Mouse (Mus musculus) MEL (cell line): Measurements from ENCODE around the gene Engase. TPM values are rescaled to one million over a fixed set of nuclear protein-coding genes. Genes with fewer than 3 reads are reported as not detected.

ENCODE experiments used
- DNase-seq: peaks from one replicate; pipeline ENCODE4 v3.0.0; 2011; ENCODE audit warnings: low read depth, low spot score
- H3K27ac ChIP-seq: 2 replicates; pipeline ENCODE4 v1.5.1; 2012; ENCODE audit warnings: low read depth, mild to moderate bottlenecking, control low read depth, low read length, moderate library complexity; ENCODE audit not compliant: control insufficient read depth
- H3K27me3 ChIP-seq, 2 experiments: fragments of 150-350 bp in 1 of 2; sonication (generic) in 1 of 2; 2 replicates each; pipeline ENCODE4 v1.6.1; 2012; ENCODE audit warnings: low read length in 2 of 2, mild to moderate bottlenecking in 2 of 2, improper control_type of control experiment in 1 of 2, moderate library complexity in 1 of 2; ENCODE audit not compliant: insufficient read depth in 2 of 2, control insufficient read depth in 1 of 2
- H3K36me3 ChIP-seq, 2 experiments: 2 replicates each; pipeline ENCODE4 v1.6.1; 2012 to 2014; ENCODE audit warnings: low read length in 2 of 2, improper control_type of control experiment in 1 of 2, inconsistent platforms in 1 of 2, mild to moderate bottlenecking in 1 of 2; ENCODE audit not compliant: insufficient read depth in 2 of 2, control insufficient read depth in 1 of 2
- H3K4me1 ChIP-seq, 2 experiments: fragments of 150-350 bp in 1 of 2; sonication (generic) in 1 of 2; 2 replicates each; pipeline ENCODE4 v1.6.1; 2012; ENCODE audit warnings: low read length in 2 of 2, improper control_type of control experiment in 1 of 2, mild to moderate bottlenecking in 1 of 2; ENCODE audit not compliant: insufficient read depth in 2 of 2, control insufficient read depth in 1 of 2
- H3K4me3 ChIP-seq, 2 experiments: fragments of 150-350 bp in 1 of 2; sonication (generic) in 1 of 2; 2 replicates each; pipeline ENCODE4 v1.5.1; 2012; ENCODE audit warnings: low read depth in 2 of 2, low read length in 2 of 2, mild to moderate bottlenecking in 2 of 2, moderate library complexity in 2 of 2, control low read depth in 1 of 2, improper control_type of control experiment in 1 of 2; ENCODE audit not compliant: control insufficient read depth in 1 of 2, insufficient read depth in 1 of 2
- H3K79me2 ChIP-seq: 2 replicates; pipeline ENCODE4 v1.6.1; 2012; ENCODE audit warnings: mild to moderate bottlenecking, low read length, moderate library complexity; ENCODE audit not compliant: control insufficient read depth, poor library complexity, insufficient read depth
- H3K9ac ChIP-seq: 2 replicates; pipeline ENCODE4 v1.6.1; 2012; ENCODE audit warnings: low read depth, mild to moderate bottlenecking, control low read depth, low read length, moderate library complexity; ENCODE audit not compliant: control insufficient read depth, poor library complexity, severe bottlenecking
- H3K9me3 ChIP-seq: fragments of 150-350 bp; sonication (generic); replicated peaks from 2 replicates; pipeline ENCODE4 v1.6.1; 2012; ENCODE audit warnings: mild to moderate bottlenecking, low read length, improper control_type of control experiment, moderate library complexity; ENCODE audit not compliant: insufficient read depth
- CTCF ChIP-seq, 3 experiments: IDR thresholded peaks in 2 of 3; conservative IDR thresholded peaks in 1 of 3; 2 replicates each; pipeline ENCODE4 v1.5.1; 2011 to 2012; ENCODE audit warnings: low read length in 3 of 3, low read depth in 2 of 3, mild to moderate bottlenecking in 2 of 3, improper control_type of control experiment in 1 of 3, inconsistent platforms in 1 of 3, mixed read lengths in 1 of 3, moderate library complexity in 1 of 3; ENCODE audit not compliant: control insufficient read depth in 1 of 3, insufficient read depth in 1 of 3, poor library complexity in 1 of 3, severe bottlenecking in 1 of 3
- E2F4 ChIP-seq: IDR thresholded peaks from 2 replicates; pipeline ENCODE4 v1.6.1; 2011; ENCODE audit warnings: low read depth, low read length, improper control_type of control experiment, borderline replicate concordance
- ELF1 ChIP-seq: IDR thresholded peaks from 2 replicates; pipeline ENCODE4 v1.6.1; 2014; ENCODE audit warnings: low read depth, mild to moderate bottlenecking, inconsistent platforms, low read length, improper control_type of control experiment, moderate library complexity
- ETS1 ChIP-seq: IDR thresholded peaks from 2 replicates; pipeline ENCODE4 v1.6.1; 2012; ENCODE audit warnings: low read depth, mild to moderate bottlenecking, inconsistent platforms, low read length, improper control_type of control experiment, moderate library complexity
- HCFC1 ChIP-seq: IDR thresholded peaks from 2 replicates; pipeline ENCODE4 v1.6.1; 2012; ENCODE audit warnings: low read depth, mild to moderate bottlenecking, inconsistent platforms, low read length, improper control_type of control experiment, moderate library complexity
- JUND ChIP-seq: IDR thresholded peaks from 2 replicates; pipeline ENCODE4 v1.6.1; 2011; ENCODE audit warnings: low read depth, mild to moderate bottlenecking, improper control_type of control experiment, low read length
- KAT2A ChIP-seq: conservative IDR thresholded peaks from 2 replicates; pipeline ENCODE4 v1.6.1; 2012; ENCODE audit warnings: low read depth, low read length, improper control_type of control experiment, inconsistent platforms
- MAFK ChIP-seq: IDR thresholded peaks from 2 replicates; pipeline ENCODE4 v1.6.1; 2011; ENCODE audit warnings: low read depth, mild to moderate bottlenecking, low read length, improper control_type of control experiment, borderline replicate concordance
- MEF2A ChIP-seq: IDR thresholded peaks from 2 replicates; pipeline ENCODE4 v1.6.1; 2014; ENCODE audit warnings: low read depth, mild to moderate bottlenecking, inconsistent platforms, low read length, improper control_type of control experiment; ENCODE audit not compliant: poor library complexity, insufficient replicate concordance, severe bottlenecking; ENCODE audit errors: extremely low read depth
- MYB ChIP-seq: IDR thresholded peaks from 2 replicates; pipeline ENCODE4 v1.6.1; 2011; ENCODE audit warnings: mild to moderate bottlenecking, low read depth, low read length, improper control_type of control experiment
- MYC ChIP-seq: IDR thresholded peaks from 2 replicates; pipeline ENCODE4 v1.6.1; 2011; ENCODE audit warnings: low read depth, mild to moderate bottlenecking, low read length, improper control_type of control experiment, moderate library complexity
- POLR2A ChIP-seq, 2 experiments: IDR thresholded peaks; 2 replicates each; pipeline ENCODE4 v1.6.1; 2011 to 2012; ENCODE audit warnings: low read length in 2 of 2, mild to moderate bottlenecking in 2 of 2, control low read depth in 1 of 2, improper control_type of control experiment in 1 of 2, low read depth in 1 of 2, moderate library complexity in 1 of 2; ENCODE audit not compliant: control insufficient read depth in 1 of 2, insufficient read depth in 1 of 2, poor library complexity in 1 of 2
- RAD21 ChIP-seq: IDR thresholded peaks from 2 replicates; pipeline ENCODE4 v1.6.1; 2011; ENCODE audit warnings: mild to moderate bottlenecking, low read depth, low read length, improper control_type of control experiment
- RCOR1 ChIP-seq: IDR thresholded peaks from 2 replicates; pipeline ENCODE4 v1.6.1; 2012; ENCODE audit warnings: low read depth, mild to moderate bottlenecking, inconsistent platforms, low read length, improper control_type of control experiment
- USF1 ChIP-seq: IDR thresholded peaks from 2 replicates; pipeline ENCODE4 v1.6.1; 2014; ENCODE audit warnings: low read depth, mild to moderate bottlenecking, inconsistent platforms, low read length, improper control_type of control experiment, moderate library complexity
- USF2 ChIP-seq, 2 experiments: IDR thresholded peaks; 2 replicates each; pipeline ENCODE4 v1.6.1; 2011 to 2012; ENCODE audit warnings: improper control_type of control experiment in 2 of 2, low read length in 2 of 2, borderline replicate concordance in 1 of 2, inconsistent platforms in 1 of 2, low read depth in 1 of 2, mild to moderate bottlenecking in 1 of 2; ENCODE audit not compliant: insufficient read depth in 1 of 2
- ZMIZ1 ChIP-seq: IDR thresholded peaks from 2 replicates; pipeline ENCODE4 v1.6.1; 2012; ENCODE audit warnings: low read depth, mild to moderate bottlenecking, inconsistent platforms, low read length, improper control_type of control experiment, moderate library complexity
- polyA plus RNA-seq, 2 experiments: library from polyadenylated mRNA; stranded (reverse) in 1 of 2; unstranded in 1 of 2; fragments of >175 nt in 1 of 2; fragments of >200 nt in 1 of 2; gene quantifications; 2 replicates each; pipeline versions ENCODE4 v1.2.1 to v1.2.4; 2012; ENCODE audit warnings: low replicate concordance in 2 of 2, low read depth in 1 of 2; ENCODE audit not compliant: insufficient read length in 2 of 2, insufficient read depth in 1 of 2, missing spikeins in 1 of 2
- total RNA-seq: library from RNA; depleted of rRNA; stranded (reverse); fragments of 300-350 nt; gene quantifications from 2 replicates; pipeline ENCODE4 v1.2.3, GENCODE M21; 2012

Engase gene
- total and polyA plus RNA-seq, 3 experiments, result 15.3 to 23.5 TPM; not detected in 1

- TF ChIP-seq ELF1 (no peak), USF1 (no peak), MEF2A (no peak), POLR2A (IDR thresholded peaks at IDR 0.05; ENCODE audit: control insufficient read depth in 1 of 2, insufficient read depth in 1 of 2, low read depth in 1 of 2, low read length in 2 of 2, poor library complexity in 1 of 2) (no peak), MAFK (no peak), JUND (no peak), MYB (no peak), RAD21 (no peak), ZMIZ1 (no peak), E2F4 (no peak), ETS1 (no peak), KAT2A (no peak), HCFC1 (no peak), CTCF (IDR thresholded peaks at IDR 0.05 in 2 of 3, conservative IDR thresholded peaks at IDR 0.05 in 1 of 3; ENCODE audit: control insufficient read depth in 1 of 3, insufficient read depth in 1 of 3, low read depth in 2 of 3, low read length in 3 of 3, poor library complexity in 1 of 3, severe bottlenecking in 1 of 3) (no peak), RCOR1 (no peak), USF2 (IDR thresholded peaks at IDR 0.05; ENCODE audit: borderline replicate concordance in 1 of 2, insufficient read depth in 1 of 2, low read depth in 1 of 2, low read length in 2 of 2) (no peak), MYC (no peak)
- H3K4me1 ChIP-seq, result no peaks in the 10 kb centered on the region
- H3K27me3 ChIP-seq, result no peaks in the 10 kb centered on the region
- H3K27ac ChIP-seq, result no peak overlapping the region
- no peaks in the 10 kb centered on the region for H3K9me3 ChIP-seq
- no peaks in the 10 kb centered on the region for H3K79me2 ChIP-seq
- H3K4me3 ChIP-seq, result no peak overlapping the region
- no peaks in the 10 kb centered on the region for H3K36me3 ChIP-seq
- no peak overlapping the region for H3K9ac ChIP-seq
- no peak for DNase-seq
Measured at GRCm38 (mm10) chr11:118523496-118524145, 47.0 kb downstream of the Engase start.

GRCm38 (mm10) chr11:118525059-118525458, 48.4 kb downstream of the Engase start:
- no peak for TF ChIP-seq MEF2A
- no peaks in the 10 kb centered on the region for H3K27me3 ChIP-seq
- H3K4me3 ChIP-seq, result no peak overlapping the region
- H3K27ac ChIP-seq, result no peak overlapping the region
- no peaks in the 10 kb centered on the region for H3K4me1 ChIP-seq
- no peaks in the 10 kb centered on the region for H3K9me3 ChIP-seq
- no peak overlapping the region for H3K9ac ChIP-seq
- no peaks in the 10 kb centered on the region for H3K36me3 ChIP-seq
- no peak for DNase-seq
- H3K79me2 ChIP-seq, result no peaks in the 10 kb centered on the region
